Mouse (Mus musculus) neutrophil, adult 65 days (primary cell): ENCODE results near the gene Dgcr6. TPM values are rescaled to one million over a fixed set of nuclear protein-coding genes. Genes with fewer than 3 reads are reported as not detected.

ENCODE experiments used
- total RNA-seq: library from RNA; stranded (reverse); gene quantifications from 2 replicates; pipeline ENCODE4 v1.2.4, GENCODE M21; 2023

Gene Dgcr6
- 7.3 and 10.1 TPM in 2 replicates for total RNA-seq

DNA sequence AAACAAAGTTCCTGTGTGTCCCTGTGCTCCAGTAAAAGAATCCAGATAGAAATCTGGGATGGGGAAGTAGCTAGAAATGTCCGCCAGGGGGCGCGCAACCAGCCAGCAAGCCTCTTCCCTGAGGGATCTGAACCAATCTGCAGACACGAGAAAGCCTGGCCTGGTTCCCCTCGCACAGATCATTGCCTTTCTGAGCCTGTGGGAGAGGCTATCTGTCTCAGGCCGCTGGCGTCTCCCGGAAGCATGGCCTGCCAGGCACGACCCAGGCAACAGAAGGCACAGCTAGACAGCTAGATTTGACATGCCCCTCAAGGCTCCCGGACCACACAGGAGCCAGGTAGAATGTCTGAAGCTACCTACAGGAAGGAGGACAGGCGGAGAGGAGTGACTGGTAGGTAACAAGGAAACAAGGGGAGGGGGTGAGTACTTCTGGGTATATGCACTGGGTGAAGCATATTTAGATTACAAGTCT is at the start of gene Dgcr6:
TSS of gene Dgcr6 (plus strand) at position 130 of the 472 bp plus-strand sequence.

Other genes with a start within 250 kb of the Dgcr6 start
- gene B830017H08Rik, start 219.7 kb upstream of the Dgcr6 start, total RNA-seq: not detected in 2 replicates
- gene Car15, start 214.5 kb upstream of the Dgcr6 start, total RNA-seq: 1.9 and 3.6 TPM in 2 replicates
- 0.45 and 1.0 TPM in 2 replicates for gene Gm20518, start 161.2 kb upstream of the Dgcr6 start, total RNA-seq
- not detected in 2 replicates for gene Tssk1, start 158.6 kb upstream of the Dgcr6 start, total RNA-seq
- 28.0 and 40.9 TPM in 2 replicates for gene Dgcr2, start 154.3 kb upstream of the Dgcr6 start, total RNA-seq
- gene Tssk2, start 154.2 kb upstream of the Dgcr6 start, total RNA-seq: not detected in 2 replicates
- gene Ess2, start 141.5 kb upstream of the Dgcr6 start, total RNA-seq: 33.3 and 50.8 TPM in 2 replicates
- gene Gsc2, start 137.8 kb upstream of the Dgcr6 start, total RNA-seq: not detected in 2 replicates
- gene Slc25a1, start 124.6 kb upstream of the Dgcr6 start, total RNA-seq: 8.8 and 12.8 TPM in 2 replicates
- gene Vpreb2, start 72.4 kb upstream of the Dgcr6 start, total RNA-seq: 1.2 TPM in 1 of 2 replicates, not detected in the other
- gene Prodh, start 37.3 kb downstream of the Dgcr6 start, total RNA-seq: 7.2 and 8.8 TPM in 2 replicates
- 0.20 TPM in 1 of 2 replicates, not detected in the other for gene Rtn4r, start 74.8 kb downstream of the Dgcr6 start, total RNA-seq
- gene Ccdc188, start 165.0 kb downstream of the Dgcr6 start, total RNA-seq: not detected in 2 replicates
- 2.0 and 2.8 TPM in 2 replicates for gene Zdhhc8, start 182.3 kb downstream of the Dgcr6 start, total RNA-seq
- gene Trmt2a, start 195.8 kb downstream of the Dgcr6 start, total RNA-seq: 34.0 and 45.7 TPM in 2 replicates
- 50.5 and 61.9 TPM in 2 replicates for gene Ranbp1, start 195.9 kb downstream of the Dgcr6 start, total RNA-seq
- not detected in 2 replicates for gene Gm49776, start 205.5 kb downstream of the Dgcr6 start, total RNA-seq
- 10.3 and 15.3 TPM in 2 replicates for gene Dgcr8, start 236.4 kb downstream of the Dgcr6 start, total RNA-seq